Mouse (Mus musculus) neutrophil, adult 83 days (primary cell): ENCODE results near the gene Tmem240. TPM values are rescaled to one million over a fixed set of nuclear protein-coding genes. Genes with fewer than 3 reads are reported as not detected.

Source experiments
- total RNA-seq, 2 experiments: library from RNA; stranded (reverse); gene quantifications; one replicate each; pipeline ENCODE4 v1.2.4; 2023

Tmem240 gene
- under 1 TPM; 0.18 to 0.20 TPM for total RNA-seq

DNA sequence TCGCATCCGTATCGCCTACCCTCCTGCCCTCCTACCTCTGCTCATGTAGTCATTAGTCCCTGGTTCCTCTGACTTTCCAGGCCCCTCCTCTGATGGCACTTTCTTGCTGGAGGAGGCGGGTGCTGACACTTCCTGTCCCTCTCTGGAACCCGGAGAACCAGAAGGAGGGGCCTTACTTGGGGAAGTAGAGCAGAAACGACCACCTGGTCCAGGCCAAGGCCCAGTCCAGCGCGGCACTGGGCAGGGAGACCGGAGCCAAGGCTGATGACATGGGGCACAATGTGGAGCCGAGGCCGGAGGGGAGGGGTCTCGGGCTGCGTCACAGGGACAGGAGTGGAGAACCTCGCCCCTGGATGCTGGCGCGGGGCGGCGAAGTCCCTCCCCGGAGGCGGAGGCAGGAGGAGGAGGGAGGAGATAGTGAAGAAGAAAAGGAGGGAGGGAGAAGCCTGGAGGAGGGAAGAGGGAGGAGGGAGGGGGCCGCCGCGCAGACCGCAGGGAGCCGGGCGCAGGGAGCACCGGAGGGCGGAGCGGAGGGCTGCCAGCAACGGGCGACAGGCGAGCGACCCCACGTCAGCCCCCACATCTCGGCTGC lies at the start of gene Tmem240:
TSS of gene Tmem240 (plus strand) at position 451 of the 592 bp plus-strand sequence.

DNA sequence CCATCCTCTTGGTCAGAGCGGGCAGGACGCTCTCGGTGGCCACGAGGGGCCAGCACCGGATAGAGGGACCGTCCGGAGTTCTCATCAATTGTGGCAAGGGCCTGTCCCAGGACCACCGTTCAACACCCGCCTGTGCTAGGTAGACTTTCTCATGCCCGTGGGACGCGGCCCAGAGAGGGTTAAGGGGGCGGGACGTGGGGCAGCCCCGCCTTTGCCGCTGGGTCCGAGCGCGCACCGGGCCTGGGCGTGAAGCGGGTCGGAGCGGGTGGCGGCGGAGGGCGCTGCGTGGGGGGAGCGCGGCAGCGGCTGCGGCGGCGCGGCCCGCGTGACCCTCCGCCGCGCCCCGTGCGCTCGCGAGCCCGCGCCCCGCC lies 40.5 kb upstream of the Tmem240 start, which contains the start of gene Fndc10:
TSS of gene Fndc10 (plus strand) at position 232 of the 371 bp plus-strand sequence.

DNA sequence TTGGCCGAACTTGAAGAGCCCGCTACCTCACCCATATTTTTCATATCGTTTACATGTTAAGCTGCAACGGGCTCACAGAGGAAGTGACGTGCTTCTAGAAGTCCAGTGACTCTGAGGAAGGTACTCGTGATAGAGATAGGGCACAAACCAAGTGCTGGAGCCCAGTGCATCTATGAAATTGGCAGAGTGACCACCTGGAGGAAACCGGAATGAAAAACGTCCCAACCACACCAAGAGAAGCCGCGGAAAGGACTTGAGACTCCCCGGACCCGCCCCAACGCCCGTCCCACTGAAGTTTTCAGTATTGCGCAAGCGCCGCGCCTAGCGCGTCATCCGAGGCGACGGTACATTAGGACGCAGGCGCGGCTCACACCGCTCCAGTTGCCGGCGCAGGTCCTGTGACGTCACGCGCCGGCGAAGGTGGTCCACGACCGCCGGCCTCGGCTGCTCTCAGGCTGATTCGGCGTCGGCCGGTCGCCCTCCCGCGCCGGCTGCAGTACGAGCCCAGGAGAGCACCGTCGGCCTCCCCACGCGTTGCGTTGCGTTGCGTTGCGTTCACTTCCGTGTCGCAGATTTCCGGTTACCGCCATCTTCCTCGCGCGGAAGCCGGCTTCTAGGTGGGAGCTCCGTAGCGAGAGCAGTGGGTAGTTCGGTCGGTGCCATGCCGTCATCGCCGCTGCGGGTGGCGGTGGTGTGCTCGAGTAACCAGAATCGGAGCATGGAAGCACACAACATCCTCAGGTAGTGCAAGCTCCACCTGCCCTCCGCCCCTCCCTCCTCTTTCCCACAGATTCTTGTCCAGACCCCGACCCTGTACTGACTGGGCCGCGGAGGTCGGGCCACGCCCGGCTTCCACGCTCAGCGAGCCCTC lies 29.6 kb upstream of the Tmem240 start, which contains the start of gene Ssu72:
TSS of gene Ssu72 (plus strand) at position 80 of the 871 bp plus-strand sequence.

DNA sequence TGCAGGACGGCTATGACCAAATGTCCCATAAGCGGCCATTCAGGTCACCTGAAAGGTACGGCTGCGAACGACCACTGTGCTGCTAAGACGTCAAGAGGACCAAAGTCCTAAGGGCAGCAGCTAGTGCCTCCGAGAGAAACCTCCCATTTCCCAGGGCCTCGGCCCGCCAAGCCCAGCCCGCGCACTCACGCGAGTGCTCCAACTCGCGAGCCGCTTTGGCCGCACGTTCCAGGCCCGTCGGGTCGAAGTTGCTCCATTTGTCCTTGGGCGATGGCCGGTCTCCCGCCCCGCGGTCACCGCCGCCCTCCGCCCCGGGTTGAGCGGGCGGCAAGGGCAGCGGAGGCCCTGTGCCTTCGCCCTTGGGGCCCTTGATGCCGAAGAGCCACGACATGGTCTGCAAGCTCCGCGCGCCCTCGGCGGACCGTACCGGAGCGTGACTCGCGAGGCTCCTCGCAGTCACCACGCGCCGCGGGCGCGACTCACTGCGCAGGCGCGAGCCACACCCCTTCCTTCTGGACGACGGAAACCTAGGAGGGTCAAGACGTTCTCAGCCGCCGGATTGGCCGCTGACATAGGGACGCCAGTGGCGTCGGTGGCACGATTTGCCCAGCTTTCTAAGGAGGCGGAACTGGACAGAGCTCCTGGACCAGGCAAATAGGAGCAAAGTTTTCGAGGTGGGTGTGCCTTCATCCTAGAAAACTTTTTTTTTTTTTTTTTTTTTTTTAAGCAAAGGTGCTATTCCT lies 26.2 kb downstream of the Tmem240 start, which contains the start of gene Atad3a:
TSS of gene Atad3a (minus strand) at position 481 of the 743 bp plus-strand sequence.

DNA sequence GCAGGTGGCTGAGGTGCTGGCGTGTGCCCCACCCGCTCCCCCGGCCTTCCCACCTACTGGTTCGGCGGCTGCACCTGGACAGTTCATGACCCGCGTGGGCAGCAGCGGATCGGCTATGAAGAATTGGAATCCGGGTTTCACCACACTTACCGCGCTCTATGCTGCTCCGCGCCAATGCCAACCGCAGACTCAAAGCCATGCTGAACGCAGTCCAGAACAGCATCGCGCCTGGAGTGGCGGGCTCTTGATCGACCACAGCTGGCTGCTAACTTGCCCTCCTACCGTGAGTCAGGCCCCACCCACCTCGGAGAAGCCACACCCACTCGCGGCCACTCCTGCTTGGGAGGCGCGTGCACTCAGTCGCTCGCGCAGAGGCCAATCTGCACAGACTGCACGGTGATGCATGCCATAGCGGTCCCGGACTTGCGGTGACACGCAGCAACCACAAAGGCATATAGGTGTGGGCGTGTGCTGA lies 39.7 kb downstream of the Tmem240 start, which contains the start of gene Vwa1:
TSS of gene Vwa1 (minus strand) at position 419 of the 475 bp plus-strand sequence.

DNA sequence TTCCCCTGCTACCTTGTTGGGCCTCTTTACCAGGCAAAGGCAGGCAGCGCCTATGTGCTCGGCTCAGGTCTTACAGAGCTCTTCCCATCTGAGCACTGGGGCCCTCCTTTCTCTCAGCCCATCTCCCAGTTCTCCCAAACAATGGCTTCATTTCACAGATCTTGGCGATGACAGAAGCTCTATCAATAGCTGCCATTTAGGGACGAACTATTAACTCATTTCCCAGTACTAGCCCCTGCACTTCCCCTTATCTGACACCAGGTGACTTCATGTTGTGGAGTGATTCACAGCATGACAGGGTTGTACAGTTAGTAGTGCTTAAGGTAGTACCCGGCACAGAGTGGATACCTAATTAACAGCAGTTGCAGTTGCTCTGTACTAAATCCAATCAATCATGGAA lies 51.2 kb downstream of the Tmem240 start, which contains the start of gene Tmem88b:
TSS of gene Tmem88b (minus strand) at position 56 of the 400 bp plus-strand sequence.

DNA sequence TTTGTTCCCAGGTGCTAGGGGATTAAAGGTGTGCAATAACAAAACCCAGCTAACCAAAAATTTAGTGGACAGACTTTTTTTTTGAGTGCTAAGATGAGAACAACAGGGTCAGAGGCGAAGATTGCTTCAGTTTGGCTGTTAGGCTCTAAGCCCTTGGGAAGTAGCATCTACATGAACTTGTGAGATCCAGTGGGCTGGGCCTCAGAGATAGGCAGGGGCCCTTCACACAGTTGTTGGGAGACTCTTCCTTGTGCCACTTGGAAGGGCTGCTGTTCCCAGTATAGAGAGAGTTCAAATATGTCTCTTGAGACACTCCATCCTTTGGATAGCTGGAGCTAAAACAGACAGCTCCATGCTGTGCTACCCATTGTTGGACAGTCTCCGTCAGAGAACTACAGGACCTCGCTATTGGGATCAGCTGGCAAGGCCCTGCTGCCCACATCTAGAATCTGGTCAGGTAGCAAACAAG lies 55.5 kb downstream of the Tmem240 start, which contains the start of gene Ankrd65:
TSS of gene Ankrd65 (plus strand) at position 419 of the 469 bp plus-strand sequence.

Other genes with a start within 250 kb of the Tmem240 start
- 100 to 1,000 TPM; 248 to 278 TPM for gene Gnb1, start 243.4 kb upstream of the Tmem240 start, total RNA-seq
- gene Nadk, start 172.4 kb upstream of the Tmem240 start, total RNA-seq: 100 to 1,000 TPM; 330 to 334 TPM
- 10 to 100 TPM; 16.7 to 17.2 TPM for gene Slc35e2, start 133.4 kb upstream of the Tmem240 start, total RNA-seq
- gene Cdk11b, start 109.9 kb upstream of the Tmem240 start, total RNA-seq: 100 to 1,000 TPM; 112 to 122 TPM
- not detected for gene Gm10563, start 89.4 kb upstream of the Tmem240 start, total RNA-seq
- under 1 TPM; 0.39 to 0.75 TPM for gene Mmp23, start 81.4 kb upstream of the Tmem240 start, total RNA-seq
- 10 to 100 TPM; 36.8 TPM for gene Mib2, start 65.6 kb upstream of the Tmem240 start, total RNA-seq
- gene Fndc10, start 40.5 kb upstream of the Tmem240 start, total RNA-seq: under 1 TPM; 0.49 to 0.57 TPM
- gene Ssu72, start 30.0 kb upstream of the Tmem240 start, total RNA-seq: 10 to 100 TPM; 87.7 to 96.0 TPM
- gene Atad3a, start 26.3 kb downstream of the Tmem240 start, total RNA-seq: 10 to 100 TPM; 14.9 to 15.3 TPM
- under 1 TPM; 0.09 to 0.11 TPM for gene Vwa1, start 39.9 kb downstream of the Tmem240 start, total RNA-seq
- gene Tmem88b, start 51.1 kb downstream of the Tmem240 start, total RNA-seq: not detected
- gene Ankrd65, start 55.6 kb downstream of the Tmem240 start, total RNA-seq: not detected
- 10 to 100 TPM; 47.8 to 55.1 TPM for gene Mrpl20, start 68.1 kb downstream of the Tmem240 start, total RNA-seq
- 100 to 1,000 TPM; 114 to 134 TPM for gene Ccnl2, start 77.7 kb downstream of the Tmem240 start, total RNA-seq
- gene Aurkaip1, start 96.5 kb downstream of the Tmem240 start, total RNA-seq: 10 to 100 TPM; 81.9 to 91.0 TPM
- 1 to 10 TPM in 1 of 2 experiments, under 1 TPM in 1; 0.57 to 1.3 TPM for gene Mxra8, start 104.9 kb downstream of the Tmem240 start, total RNA-seq
- 10 to 100 TPM; 43.2 to 47.3 TPM for gene Dvl1, start 112.6 kb downstream of the Tmem240 start, total RNA-seq
- gene Tas1r3, start 128.6 kb downstream of the Tmem240 start, total RNA-seq: 1 to 10 TPM; 2.5 to 2.7 TPM
- gene Cptp, start 134.6 kb downstream of the Tmem240 start, total RNA-seq: 10 to 100 TPM; 17.2 to 22.4 TPM
- 10 to 100 TPM; 35.3 to 37.1 TPM for gene Ints11, start 134.7 kb downstream of the Tmem240 start, total RNA-seq
- gene Pusl1, start 157.0 kb downstream of the Tmem240 start, total RNA-seq: 10 to 100 TPM; 10.8 to 11.2 TPM
- gene Acap3, start 157.0 kb downstream of the Tmem240 start, total RNA-seq: 10 to 100 TPM; 59.6 to 69.9 TPM
- 10 to 100 TPM; 59.5 to 79.0 TPM for gene Ube2j2, start 209.0 kb downstream of the Tmem240 start, total RNA-seq
- 10 to 100 TPM; 30.9 to 60.7 TPM for gene C1qtnf12, start 227.5 kb downstream of the Tmem240 start, total RNA-seq